Mouse (Mus musculus) forebrain, embryonic 14.5 days (tissue): ENCODE measurements around the gene Ldhd. TPM values are rescaled to one million over a fixed set of nuclear protein-coding genes. Genes with fewer than 3 reads are reported as not detected.

ENCODE experiments used
- ATAC-seq: fragments of 200-750 bp; cut with Nextera tagmentation; 2 replicates; pipeline ENCODE4 v1.8.0; 2017; ENCODE audit warnings: mild to moderate bottlenecking, moderate library complexity
- DNase-seq: peaks from one replicate; pipeline ENCODE4 v3.0.0-alpha.2; 2015; ENCODE audit warnings: low spot score
- H3K27ac ChIP-seq: fragments of 300-500 bp; sonication (generic); 2 replicates; pipeline ENCODE4 v1.5.1; 2014; ENCODE audit warnings: low read depth, mild to moderate bottlenecking, control low read depth, low read length, moderate library complexity
- H3K27me3 ChIP-seq: fragments of 300-500 bp; sonication (generic); replicated peaks from 2 replicates; pipeline ENCODE4 v1.6.1; 2014; ENCODE audit warnings: low read length, control low read depth, mixed read lengths; ENCODE audit not compliant: control insufficient read depth, insufficient read depth
- H3K36me3 ChIP-seq: fragments of 300-500 bp; sonication (generic); 2 replicates; pipeline ENCODE4 v1.6.1; 2014; ENCODE audit warnings: low read length, control low read depth; ENCODE audit not compliant: control insufficient read depth, insufficient read depth
- H3K4me1 ChIP-seq: fragments of 300-500 bp; sonication (generic); 2 replicates; pipeline ENCODE4 v1.6.1; 2014; ENCODE audit warnings: antibody characterized with exemption, low read length, control low read depth; ENCODE audit not compliant: control insufficient read depth, insufficient read depth
- H3K4me2 ChIP-seq: fragments of 300-500 bp; sonication (generic); 2 replicates; pipeline ENCODE4 v1.6.1; 2014; ENCODE audit warnings: mild to moderate bottlenecking, control low read depth, low read length
- H3K4me3 ChIP-seq: fragments of 300-500 bp; sonication (generic); 2 replicates; pipeline ENCODE4 v1.5.1; 2014; ENCODE audit warnings: low read depth, low read length, control low read depth
- H3K9ac ChIP-seq: fragments of 300-500 bp; sonication (generic); 2 replicates; pipeline ENCODE4 v1.6.1; 2014; ENCODE audit warnings: mild to moderate bottlenecking, low read length, control low read depth, moderate library complexity
- H3K9me3 ChIP-seq: fragments of 300-500 bp; sonication (generic); replicated peaks from 2 replicates; pipeline ENCODE4 v1.6.1; 2016; ENCODE audit warnings: low read length, control low read depth, mixed read lengths; ENCODE audit not compliant: control insufficient read depth
- WGBS: fragments of 180-500 bp; shearing (Covaris S2); extraction: QIAGEN DNeasy Blood & Tissue Kit; methylation state at CpG from one replicate; pipeline ENCODE4 v1.1.7; 2014; 5-methylcytosine and 5-hydroxymethylcytosine counted together
- polyA plus RNA-seq: library from polyadenylated mRNA; unstranded; fragments of >200 nt; fragmentation: Nextera tagmentation; extraction: Ambion mirVana; gene quantifications from 2 replicates; pipeline ENCODE4 v1.2.1, GENCODE M21; 2014

The Ldhd gene
- polyA plus RNA-seq, 1 experiment from 2014 or later = 0.20 TPM

- Histone ChIP-seq H3K36me3 (peaks cover 19% of the 10 kb centered on the region), H3K4me1 (no peaks in the 10 kb centered on the region), H3K9me3 (no peaks in the 10 kb centered on the region), H3K4me3 (no peak overlapping the region), H3K4me2 (no peak overlapping the region), H3K27me3 (no peaks in the 10 kb centered on the region), H3K9ac (no peak overlapping the region), H3K27ac (no peak overlapping the region)
- ATAC-seq (no peak), DNase-seq (no peak)
- WGBS = 94% methylated on average over 7 of the region's 7 CpGs
These were observed 22.8 kb downstream of the Ldhd start for GRCm38 (mm10) chr8:111607414-111607813.

DNA sequence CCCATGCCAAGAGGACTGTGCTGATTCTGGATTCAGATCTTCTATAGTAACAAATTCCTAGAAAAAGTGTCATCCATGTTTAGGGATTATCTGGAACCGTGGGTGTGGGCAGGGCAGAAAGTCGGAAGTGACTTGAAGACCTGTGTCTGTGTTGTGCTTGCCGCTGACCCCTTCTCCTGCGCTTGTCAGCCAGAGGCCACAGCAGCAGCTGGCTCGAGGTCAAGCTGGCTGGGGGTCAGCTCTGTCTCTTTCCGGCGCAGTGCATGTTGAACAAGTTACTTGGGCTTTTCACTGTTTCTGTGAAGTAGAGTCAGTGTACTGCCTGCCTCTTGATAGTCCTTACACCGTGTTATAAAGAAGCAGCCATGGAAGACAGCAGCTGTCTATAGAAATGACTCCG lies 23.2 kb downstream of the Ldhd start:
- H3K27me3 ChIP-seq = no peaks in the 10 kb centered on the region
- DNase-seq (no peak), ATAC-seq (no peak)
- no peak overlapping the region for H3K4me3 ChIP-seq
- H3K9me3 ChIP-seq = no peaks in the 10 kb centered on the region
- peaks cover 16% of the 10 kb centered on the region for H3K36me3 ChIP-seq
- H3K4me2 ChIP-seq = no peak overlapping the region
- no peaks in the 10 kb centered on the region for H3K4me1 ChIP-seq
- H3K9ac ChIP-seq = no peak overlapping the region
- WGBS = 90% methylated on average over 9 of the region's 9 CpGs
- H3K27ac ChIP-seq = no peak overlapping the region

DNA sequence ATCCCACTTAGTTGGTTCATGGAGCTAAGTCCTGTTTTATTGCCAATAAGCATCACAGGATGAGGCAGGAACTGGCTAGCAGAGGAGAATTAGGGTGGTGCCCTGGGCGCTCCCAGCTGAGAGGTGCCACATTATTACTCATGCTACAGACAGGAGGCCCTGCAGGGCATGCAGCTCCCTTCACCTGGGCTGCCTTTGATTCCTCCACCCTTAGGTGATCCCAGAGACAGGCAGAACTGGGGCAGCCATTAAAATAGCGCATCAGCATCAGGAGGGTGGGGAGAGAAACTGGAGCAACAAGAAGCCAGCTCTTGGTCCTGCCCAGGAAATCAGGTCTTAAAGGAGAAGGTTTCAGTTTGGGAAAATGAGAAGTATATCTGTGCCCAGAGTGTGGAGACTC lies 25.2 kb downstream of the Ldhd start:
- no peak for DNase-seq
- peaks cover 5% of the 10 kb centered on the region; the same call in 1 of the 2 replicates for H3K36me3 ChIP-seq
- no peak overlapping the region for H3K9ac ChIP-seq
- H3K4me3 ChIP-seq = no peak overlapping the region
- no peak overlapping the region for H3K4me2 ChIP-seq
- H3K27ac ChIP-seq = no peak overlapping the region
- 88% methylated on average over 2 of the region's 2 CpGs for WGBS
- no peaks in the 10 kb centered on the region for H3K27me3 ChIP-seq
- no peak for ATAC-seq
- no peaks in the 10 kb centered on the region for H3K9me3 ChIP-seq
- H3K4me1 ChIP-seq = no peaks in the 10 kb centered on the region

- no peaks in the 10 kb centered on the region for H3K36me3 ChIP-seq
- H3K4me3 ChIP-seq = no peak overlapping the region
- no peaks in the 10 kb centered on the region for H3K9me3 ChIP-seq
- no peaks in the 10 kb centered on the region for H3K4me1 ChIP-seq
- no peak for ATAC-seq
- 94% methylated on average over 4 of the region's 4 CpGs for WGBS
- no peaks in the 10 kb centered on the region for H3K27me3 ChIP-seq
- H3K27ac ChIP-seq = no peak overlapping the region
- H3K4me2 ChIP-seq = no peak overlapping the region
- H3K9ac ChIP-seq = no peak overlapping the region
- peak; percentile 46 for DNase-seq
These were observed 28.1 kb downstream of the Ldhd start for GRCm38 (mm10) chr8:111602050-111602449.

- ATAC-seq = no peak
- WGBS = 83% methylated on average over 9 of the region's 9 CpGs
These were observed 30.3 kb downstream of the Ldhd start for GRCm38 (mm10) chr8:111599707-111600444.

DNA sequence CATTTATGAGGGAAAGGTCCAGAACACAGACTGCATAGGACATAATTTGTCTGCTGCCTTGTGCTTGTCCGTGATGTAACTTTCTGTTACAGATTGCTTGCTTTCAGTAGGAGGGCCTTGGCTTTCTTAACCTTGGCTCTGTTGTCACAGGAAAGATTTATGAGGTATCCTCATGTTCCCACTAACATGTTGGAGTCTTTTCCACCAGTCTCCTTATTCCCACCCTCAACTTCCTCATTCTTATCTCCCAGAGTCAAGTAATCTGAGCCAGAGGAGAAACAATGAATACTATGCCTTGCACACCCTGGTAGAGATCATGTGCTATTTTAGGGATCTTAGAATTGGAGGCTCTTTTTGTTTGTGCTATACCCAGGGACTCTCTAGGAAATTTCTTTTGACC lies 32.9 kb downstream of the Ldhd start:
- H3K27ac ChIP-seq = no peak overlapping the region
- DNase-seq = no peak
- 83% methylated on average over 1 of the region's 1 CpGs for WGBS

More at GRCm38 (mm10) chr8:111599707-111600444, 30.3 kb downstream of the Ldhd start:
- Histone ChIP-seq H3K4me3 (no peak overlapping the region), H3K27me3 (no peaks in the 10 kb centered on the region), H3K9me3 (no peaks in the 10 kb centered on the region), H3K9ac (no peak overlapping the region), H3K4me2 (no peak overlapping the region), H3K27ac (no peak overlapping the region), H3K4me1 (0 out of 2 replicates have a peak, but pooled peaks cover 6% of the 10 kb centered on the region), H3K36me3 (no peaks in the 10 kb centered on the region)
- DNase-seq = no peak

GRCm38 (mm10) chr8:111596485-111596821 lies 33.7 kb downstream of the Ldhd start:
- no peak overlapping the region for H3K4me3 ChIP-seq
- H3K27me3 ChIP-seq = no peaks in the 10 kb centered on the region
- DNase-seq (no peak), ATAC-seq (no peak)
- no peak overlapping the region for H3K9ac ChIP-seq
- peaks cover 12% of the 10 kb centered on the region; the same call in 1 of the 2 replicates for H3K4me1 ChIP-seq
- WGBS = 75% methylated on average over 3 of the region's 3 CpGs
- H3K9me3 ChIP-seq = no peaks in the 10 kb centered on the region
- no peak overlapping the region for H3K27ac ChIP-seq
- H3K36me3 ChIP-seq = no peaks in the 10 kb centered on the region
- no peak overlapping the region for H3K4me2 ChIP-seq

More for the DNA sequence above, 32.9 kb downstream of the Ldhd start:
- no peak for ATAC-seq
- Histone ChIP-seq H3K9me3 (no peaks in the 10 kb centered on the region), H3K36me3 (no peaks in the 10 kb centered on the region), H3K4me1 (peaks cover 9% of the 10 kb centered on the region; the same call in 1 of the 2 replicates), H3K4me3 (no peak overlapping the region), H3K27me3 (no peaks in the 10 kb centered on the region), H3K9ac (no peak overlapping the region), H3K4me2 (no peak overlapping the region)

DNA sequence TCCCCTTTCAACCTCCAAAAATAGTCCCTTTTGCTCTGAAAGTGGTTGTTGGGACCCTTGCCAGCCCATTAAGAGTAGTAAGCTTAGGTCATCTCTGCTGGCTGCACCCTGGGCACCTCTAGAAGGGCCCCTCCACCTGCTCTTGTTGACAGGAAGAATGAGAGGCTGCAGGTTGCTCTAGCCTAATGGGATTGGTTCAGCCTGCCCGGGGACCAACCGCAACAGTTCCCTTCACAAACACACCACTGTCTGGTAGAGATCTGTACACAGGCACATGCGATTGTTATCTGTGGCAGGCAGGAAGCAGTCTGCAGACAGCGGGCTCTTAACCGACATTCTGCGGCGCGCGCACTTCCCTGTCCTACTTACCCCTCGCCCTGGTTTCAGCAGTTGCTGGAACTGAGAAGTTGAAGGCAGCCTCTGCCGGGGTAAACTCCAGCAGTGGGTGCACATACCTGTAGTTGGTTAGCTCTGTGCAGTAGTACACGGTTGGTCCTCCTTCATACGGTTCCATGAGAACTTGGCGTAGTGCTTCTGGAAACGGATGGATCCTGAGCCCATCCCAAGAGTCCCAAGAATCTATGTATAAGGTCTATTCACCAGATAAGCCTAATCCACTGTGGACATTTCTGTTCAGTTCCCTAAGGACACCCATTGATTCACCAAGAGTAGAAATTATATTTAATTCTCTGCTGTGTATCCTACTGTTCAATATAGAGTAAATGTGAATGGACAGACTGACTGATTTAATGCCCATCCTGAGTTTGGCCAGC lies 34.3 kb downstream of the Ldhd start:
- H3K27ac ChIP-seq = no peak overlapping the region
- H3K36me3 ChIP-seq = no peaks in the 10 kb centered on the region
- no peaks in the 10 kb centered on the region for H3K27me3 ChIP-seq
- 93% methylated on average over 15 of the region's 15 CpGs for WGBS
- H3K4me2 ChIP-seq = no peak overlapping the region
- no peak overlapping the region for H3K9ac ChIP-seq
- no peak overlapping the region for H3K4me3 ChIP-seq
- H3K9me3 ChIP-seq = no peaks in the 10 kb centered on the region
- peaks cover 12% of the 10 kb centered on the region; the same call in 1 of the 2 replicates for H3K4me1 ChIP-seq
- ATAC-seq (no peak), DNase-seq (no peak)

DNA sequence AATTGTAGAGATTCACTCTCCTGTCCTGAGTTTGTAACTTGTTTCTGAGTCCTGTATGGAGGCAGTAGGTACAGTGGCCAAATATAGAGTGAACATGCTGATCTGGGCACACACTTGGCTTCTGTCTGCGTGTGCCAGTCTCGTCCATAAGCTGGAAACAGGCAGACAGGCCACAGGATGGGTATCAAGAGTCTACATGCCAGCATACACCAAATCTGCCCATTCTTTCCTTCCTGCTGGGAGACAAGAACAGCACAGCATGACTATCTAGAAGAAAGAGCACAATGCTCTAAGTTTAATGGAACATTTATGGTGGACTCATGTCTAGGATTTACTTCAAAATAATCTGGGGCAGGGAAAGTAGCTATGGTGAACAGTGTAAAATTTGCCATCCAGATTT lies 35.2 kb downstream of the Ldhd start:
- H3K4me1 ChIP-seq = peaks cover 12% of the 10 kb centered on the region; the same call in 1 of the 2 replicates
- H3K9ac ChIP-seq = no peak overlapping the region
- H3K27ac ChIP-seq = no peak overlapping the region
- H3K36me3 ChIP-seq = no peaks in the 10 kb centered on the region
- H3K9me3 ChIP-seq = no peaks in the 10 kb centered on the region
- WGBS = 92% methylated on average over 2 of the region's 2 CpGs
- no peak overlapping the region for H3K4me3 ChIP-seq
- DNase-seq (no peak), ATAC-seq (no peak)
- H3K4me2 ChIP-seq = no peak overlapping the region
- H3K27me3 ChIP-seq = no peaks in the 10 kb centered on the region
